9 mouse cellular contexts compared by ENCODE assay signal in the genomic region with DNA sequence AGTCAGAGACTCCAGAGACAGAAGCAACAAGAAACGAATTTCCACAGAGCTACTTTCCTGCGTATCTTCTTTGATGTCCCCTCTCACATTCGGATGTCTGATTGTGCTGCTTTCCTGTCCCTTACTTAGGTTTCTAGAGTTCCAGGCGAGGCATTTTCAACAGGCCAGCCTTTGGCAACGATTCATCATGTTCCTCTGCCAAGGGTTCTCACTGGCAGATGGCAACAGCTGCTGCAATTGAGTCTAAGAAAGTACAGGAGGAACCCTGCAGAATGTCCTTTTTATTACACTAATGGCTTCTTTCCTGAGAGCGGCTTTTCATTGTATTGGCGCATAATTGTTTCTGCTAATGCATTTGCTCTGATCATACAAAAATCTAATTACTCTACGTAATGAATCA.
A peak's percentile ranks its signal among the peaks of the same experiment; 100 is the strongest.
DNase-seq lines count a peak whose midpoint lies in the region; ATAC-seq and TF ChIP-seq lines count a peak whose summit lies in the region.
"Had no signal": no experiment of that assay in that cellular context is flagged by ENCODE, and none has a peak within 500 bp of the region (broad histone marks: within the 10 kb centered on the region; RNA-seq: fewer than 3 reads in every experiment).

No protein-coding gene starts in this region.

- H3K9ac ChIP-seq in embryonic facial prominence, embryonic 11.5 days (replicated peaks; ENCODE audit: low read length), result no peak overlapping the region
- no peak overlapping the region for H3K9ac ChIP-seq in midbrain, embryonic 15.5 days

- ATAC-seq in embryonic facial prominence, embryonic 11.5 days (replicated peaks; ENCODE audit: insufficient number of reproducible peaks, low FRiP score, low TSS enrichment, low read depth), result no peak
- ATAC-seq in midbrain, embryonic 15.5 days (replicated peaks), result no peak
- no peak for ATAC-seq in erythroid progenitor cell, adult 5-6 weeks (replicated peaks; ENCODE audit: low FRiP score, poor library complexity, severe bottlenecking)

- no peak for TF ChIP-seq CTCF in thymus, adult 2 months (IDR thresholded peaks at IDR 0.05; ENCODE audit: borderline replicate concordance, control insufficient read depth, extremely low read depth, insufficient read depth, low read length, poor library complexity)

- H3K27me3 ChIP-seq in embryonic facial prominence, embryonic 11.5 days (ENCODE audit: control insufficient read depth, insufficient read depth, low read length), result no peaks in the 10 kb centered on the region
- no peaks in the 10 kb centered on the region for H3K27me3 ChIP-seq in embryonic facial prominence, embryonic 10.5 days (replicated peaks; ENCODE audit: low read depth, poor library complexity, severe bottlenecking)
- H3K27me3 ChIP-seq in thymus, adult 2 months (ENCODE audit: control insufficient read depth, insufficient read depth, low read length), result no peaks in the 10 kb centered on the region
- H3K27me3 ChIP-seq in midbrain, embryonic 15.5 days (replicated peaks), result no peaks in the 10 kb centered on the region

- peak; percentile 10 for DNase-seq in embryonic facial prominence, embryonic 11.5 days (ENCODE audit: low spot score)
- DNase-seq in embryonic facial prominence, embryonic 10.5 days (ENCODE audit: low spot score), result no peak
- no peak for DNase-seq in thymus, adult 2 months
- DNase-seq in thymus, adult 18-20 months, result no peak
- DNase-seq in gastrocnemius, postnatal 36 days, result peak; percentile 23 to 48
- peak; percentile 42 for DNase-seq in kidney, postnatal 36 days

- 72% methylated on average over 8 of the region's 8 CpGs for WGBS in embryonic facial prominence, embryonic 11.5 days
- 74% methylated on average over 8 of the region's 8 CpGs for WGBS in embryonic facial prominence, embryonic 10.5 days
- 37% methylated on average over 8 of the region's 8 CpGs for WGBS in thymus, adult 2 months
- WGBS in midbrain, embryonic 15.5 days, result 37% methylated on average over 8 of the region's 8 CpGs

- no peak overlapping the region for H3K4me2 ChIP-seq in embryonic facial prominence, embryonic 11.5 days (ENCODE audit: low read depth, low read length)
- H3K4me2 ChIP-seq in midbrain, embryonic 15.5 days, result no peak overlapping the region

- no peaks in the 10 kb centered on the region for H3K9me3 ChIP-seq in embryonic facial prominence, embryonic 11.5 days (replicated peaks; ENCODE audit: control insufficient read depth, low read length)
- no peaks in the 10 kb centered on the region for H3K9me3 ChIP-seq in embryonic facial prominence, embryonic 10.5 days
- no peaks in the 10 kb centered on the region for H3K9me3 ChIP-seq in midbrain, embryonic 15.5 days

- no peak overlapping the region for H3K27ac ChIP-seq in embryonic facial prominence, embryonic 11.5 days (replicated peaks; ENCODE audit: low read depth, low read length)
- H3K27ac ChIP-seq in embryonic facial prominence, embryonic 10.5 days (replicated peaks), result no peak overlapping the region
- H3K27ac ChIP-seq in thymus, adult 2 months (ENCODE audit: control insufficient read depth, insufficient read depth, low read length), result peak overlapping the region; percentile 87
- H3K27ac ChIP-seq in midbrain, embryonic 15.5 days, result 0 out of 2 replicates have a peak overlapping the region, but pooled peaks have one; percentile 39

- no peak overlapping the region for H3K4me3 ChIP-seq in embryonic facial prominence, embryonic 11.5 days (ENCODE audit: low read depth, low read length)
- no peak overlapping the region for H3K4me3 ChIP-seq in embryonic facial prominence, embryonic 10.5 days
- H3K4me3 ChIP-seq in thymus, adult 2 months (ENCODE audit: control insufficient read depth, insufficient read depth, low read length), result no peak overlapping the region
- H3K4me3 ChIP-seq in midbrain, embryonic 15.5 days, result no peak overlapping the region
- H3K4me3 ChIP-seq: erythroblast, embryonic 14.5 days had no signal

- no peaks in the 10 kb centered on the region for H3K36me3 ChIP-seq in embryonic facial prominence, embryonic 11.5 days (replicated peaks; ENCODE audit: control insufficient read depth, insufficient read depth, low read depth, low read length)
- H3K36me3 ChIP-seq in embryonic facial prominence, embryonic 10.5 days (replicated peaks), result no peaks in the 10 kb centered on the region
- no peaks in the 10 kb centered on the region for H3K36me3 ChIP-seq in thymus, adult 2 months (ENCODE audit: control insufficient read depth, insufficient read depth, low read length)
- H3K36me3 ChIP-seq in midbrain, embryonic 15.5 days (replicated peaks), result no peaks in the 10 kb centered on the region

- intact Hi-C loops in gastrocnemius, postnatal 36 days (cut with DNase I), result loop anchor here (5.0 kb wide), 1 partner anchor 173 kb away; no protein-coding TSS in a partner anchor

- no peaks in the 10 kb centered on the region for H3K4me1 ChIP-seq in embryonic facial prominence, embryonic 11.5 days (ENCODE audit: control insufficient read depth, insufficient read depth, low read length)
- H3K4me1 ChIP-seq in embryonic facial prominence, embryonic 10.5 days, result no peaks in the 10 kb centered on the region
- peaks cover 42% of the 10 kb centered on the region for H3K4me1 ChIP-seq in thymus, adult 2 months (replicated peaks; ENCODE audit: control insufficient read depth, insufficient read depth, low read length)
- H3K4me1 ChIP-seq in midbrain, embryonic 15.5 days, result peaks cover 11% of the 10 kb centered on the region; the same call in 1 of the 2 replicates

- TF ChIP-seq POLR2A in thymus, adult 2 months (IDR thresholded peaks at IDR 0.05; ENCODE audit: control insufficient read depth, extremely low read depth, insufficient read depth, low read length, poor library complexity), result no peak

Comparison
In these comparisons a context has a peak if more than half of its experiments do, and no peak if none do; other contexts are left out.
1. DNase-seq: peak in embryonic facial prominence, embryonic 11.5 days (single experiment), gastrocnemius, postnatal 36 days (2 of 2) and kidney, postnatal 36 days (2 of 2); none in embryonic facial prominence, embryonic 10.5 days (single experiment), thymus, adult 2 months (single experiment) and thymus, adult 18-20 months (0 of 2).
2. H3K27ac ChIP-seq: peak in thymus, adult 2 months (single experiment) and midbrain, embryonic 15.5 days (single experiment); none in embryonic facial prominence, embryonic 11.5 days (single experiment) and embryonic facial prominence, embryonic 10.5 days (single experiment).